Mouse (Mus musculus): Measurements from ENCODE around the gene Eci3. TPM values are rescaled to one million over a fixed set of nuclear protein-coding genes. Genes with fewer than 3 reads are reported as not detected.

Eci3 gene
- polyA plus RNA-seq, 1 experiment = 0.44 TPM

DNA sequence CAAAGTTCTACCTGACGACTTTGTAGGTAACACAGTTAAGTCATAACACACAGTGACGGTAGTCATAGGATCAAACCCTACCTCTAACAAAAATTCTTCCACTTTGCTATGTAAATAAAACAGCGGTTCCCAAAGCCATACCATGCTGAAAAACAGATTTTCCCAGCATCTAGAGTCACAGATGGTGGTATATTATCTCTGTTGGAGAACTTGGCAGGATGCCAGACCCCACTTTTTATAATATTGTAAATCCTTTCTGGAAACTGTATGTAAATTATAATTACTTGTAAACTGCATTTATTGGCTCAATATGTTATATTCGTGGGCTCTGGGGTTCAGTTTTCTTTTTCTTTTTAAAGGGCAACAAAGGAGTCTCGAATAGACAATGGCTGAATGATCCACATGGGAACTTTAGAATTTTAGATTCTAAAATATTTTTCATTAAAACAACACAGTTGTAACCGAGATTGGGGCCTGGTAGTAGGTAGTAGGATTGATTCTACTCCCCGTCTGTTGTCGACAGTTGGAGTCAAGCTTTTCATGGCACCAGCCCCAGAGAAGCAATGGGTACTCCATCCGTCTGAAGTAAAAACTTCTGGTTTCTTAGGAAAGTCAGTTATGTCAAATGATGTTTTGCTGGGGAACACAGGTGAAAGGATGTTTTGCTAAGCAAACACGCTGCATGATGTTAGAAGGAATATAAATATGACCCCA lies 28.5 kb downstream of the Eci3 start:
- no peak for DNase-seq (ENCODE audit: low spot score)

DNA sequence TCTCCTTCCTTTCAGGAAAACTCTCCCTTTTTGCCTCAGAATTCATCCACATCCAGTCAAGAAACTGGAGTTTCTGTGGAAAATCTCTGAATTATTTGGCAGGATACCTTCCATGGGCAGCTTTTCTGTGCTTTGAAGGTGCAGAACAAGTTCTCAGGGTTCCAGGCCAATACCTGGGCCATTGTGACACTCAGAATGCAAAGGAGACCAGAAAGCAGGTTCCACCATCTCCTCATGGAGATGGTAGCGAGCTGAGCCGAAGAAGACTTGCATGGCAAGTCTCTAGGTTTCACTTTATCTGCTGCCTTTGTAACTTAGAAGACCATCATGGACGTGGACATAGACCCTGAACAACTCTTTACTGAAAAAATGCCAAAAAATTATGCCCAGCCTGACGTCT lies 39.4 kb downstream of the Eci3 start, which contains the start of the genes Fam217a and 4933417A18Rik:
Fam217a (minus strand) TSS at position 101 of the 400 bp plus-strand sequence.
4933417A18Rik (plus strand) TSS at position 200 of the 400 bp plus-strand sequence.
- DNase-seq (ENCODE audit: low spot score) = no peak

DNA sequence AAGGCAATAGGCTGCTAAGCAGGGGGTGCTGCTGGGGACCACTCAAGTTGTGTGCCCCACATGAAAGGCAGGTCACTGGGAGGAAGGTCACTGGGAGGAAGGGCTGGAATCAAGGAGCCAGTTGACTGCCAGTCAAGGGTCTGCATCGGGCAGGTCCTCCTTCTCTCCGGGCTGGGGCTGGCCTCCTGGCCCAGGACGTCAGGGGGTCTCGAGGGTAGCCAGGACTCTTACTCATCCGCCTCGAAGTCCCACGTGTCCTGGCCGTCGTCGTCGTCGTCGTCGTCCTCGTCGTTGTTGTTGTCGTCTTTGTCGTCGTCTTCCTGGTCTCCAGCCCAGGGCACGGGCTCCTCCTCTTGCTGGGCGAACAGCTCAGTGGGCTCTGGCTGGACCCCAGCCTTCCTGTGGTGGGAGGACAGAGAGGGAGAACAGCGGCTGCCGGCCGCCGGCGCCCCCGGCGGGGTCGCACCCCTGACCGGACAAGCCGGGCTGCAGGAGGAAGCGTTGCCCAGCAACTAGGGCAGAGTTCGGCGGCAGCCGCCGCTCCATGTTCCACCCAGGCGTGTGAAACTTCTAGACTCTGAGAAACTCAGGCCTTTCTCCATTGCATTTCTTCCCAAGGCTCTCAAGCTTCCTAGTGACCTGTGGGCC lies 47.0 kb downstream of the Eci3 start:
- no peak for DNase-seq (ENCODE audit: low spot score)

DNA sequence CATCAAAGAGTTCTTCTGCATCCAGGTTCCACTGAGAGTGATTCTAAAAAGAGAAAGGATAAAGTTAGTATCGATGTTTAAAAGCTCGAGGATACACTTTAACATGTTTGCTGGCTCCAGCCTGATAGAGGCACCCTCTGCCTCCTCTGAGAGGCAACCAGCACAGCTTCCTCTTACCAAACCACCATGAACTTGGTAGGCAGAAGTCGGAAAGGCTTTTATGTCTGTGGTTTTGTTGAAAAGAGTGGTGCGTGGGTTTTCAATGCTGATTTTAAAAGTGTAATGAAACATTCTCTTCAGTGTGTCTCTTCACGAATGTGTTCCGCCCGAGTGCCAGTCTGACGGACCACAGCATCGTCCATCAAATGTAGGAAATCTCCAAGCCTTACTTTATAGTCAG lies 49.0 kb downstream of the Eci3 start:
- DNase-seq (ENCODE audit: low spot score) = no peak

Other genes starting within 250 kb of the Eci3 start
- 0.07 and 0.12 TPM in 2 replicates for gene Fam50b, start 229.0 kb downstream of the Eci3 start, polyA plus RNA-seq (2012; rRNA removed)
- gene Prpf4b, start 88.5 kb downstream of the Eci3 start, polyA plus RNA-seq (2012; rRNA removed) = 68.4 and 85.8 TPM in 2 replicates
- 0.56 and 0.96 TPM in 2 replicates for gene Fam217a, start 39.5 kb downstream of the Eci3 start, polyA plus RNA-seq (2012; rRNA removed)
- gene 4933417A18Rik, start 39.4 kb downstream of the Eci3 start, polyA plus RNA-seq (2012; rRNA removed) = not detected in 2 replicates
- gene Eci2, start 63.3 kb upstream of the Eci3 start, polyA plus RNA-seq (2012; rRNA removed) = 85.1 and 86.0 TPM in 2 replicates

Data from urinary bladder, adult 2 months (tissue).